Mouse (Mus musculus) liver, embryonic 16.5 days (tissue): ENCODE data around the gene Tmed9. TPM values are rescaled to one million over a fixed set of nuclear protein-coding genes. Genes with fewer than 3 reads are reported as not detected.

Experiments
- ATAC-seq: fragments of 200-750 bp; cut with Nextera tagmentation; 2 replicates; pipeline ENCODE4 v1.8.0; 2017; ENCODE audit warnings: low read depth, mild to moderate bottlenecking, moderate number of reproducible peaks, moderate library complexity
- H3K27ac ChIP-seq: fragments of 300-500 bp; sonication (generic); 2 replicates; pipeline ENCODE4 v1.5.1; 2014; ENCODE audit warnings: mild to moderate bottlenecking, low read length
- H3K27me3 ChIP-seq: fragments of 300-500 bp; sonication (generic); 2 replicates; pipeline ENCODE4 v1.6.1; 2014; ENCODE audit warnings: low read depth, low read length, mixed read lengths; ENCODE audit not compliant: control insufficient read depth, insufficient read depth
- H3K36me3 ChIP-seq: fragments of 300-500 bp; sonication (generic); 2 replicates; pipeline ENCODE4 v1.6.1; 2014; ENCODE audit warnings: mild to moderate bottlenecking; ENCODE audit not compliant: control insufficient read depth, insufficient read depth
- H3K4me1 ChIP-seq: fragments of 300-500 bp; sonication (generic); 2 replicates; pipeline ENCODE4 v1.6.1; 2014; ENCODE audit warnings: low read depth, low read length, mixed read lengths; ENCODE audit not compliant: control insufficient read depth
- H3K4me2 ChIP-seq: fragments of 300-500 bp; sonication (generic); 2 replicates; pipeline ENCODE4 v1.6.1; 2014; ENCODE audit warnings: low read depth, low read length, mixed read lengths
- H3K4me3 ChIP-seq: fragments of 300-500 bp; sonication (generic); 2 replicates; pipeline ENCODE4 v1.5.1; 2014; ENCODE audit warnings: low read depth, mild to moderate bottlenecking, low read length
- H3K9ac ChIP-seq: fragments of 300-500 bp; sonication (generic); 2 replicates; pipeline ENCODE4 v1.6.1; 2014; ENCODE audit warnings: low read depth, low read length
- H3K9me3 ChIP-seq: fragments of 300-500 bp; sonication (generic); replicated peaks from 2 replicates; pipeline ENCODE4 v1.6.1; 2016; ENCODE audit warnings: low read length; ENCODE audit not compliant: control insufficient read depth
- WGBS: fragments of 180-500 bp; shearing (Covaris S2); extraction: QIAGEN DNeasy Blood & Tissue Kit; methylation state at CpG from one replicate; pipeline ENCODE4 v1.1.7; 2014; ENCODE audit not compliant: insufficient replicate concordance; 5-methylcytosine and 5-hydroxymethylcytosine counted together
- polyA plus RNA-seq: library from polyadenylated mRNA; unstranded; fragments of >200 nt; fragmentation: Nextera tagmentation; extraction: Ambion mirVana; gene quantifications from 2 replicates; pipeline ENCODE4 v1.2.1, GENCODE M21; 2015

Gene Tmed9
- polyA plus RNA-seq: 55.7 and 63.6 TPM in 2 replicates

- no peak within 1 kb of the TSS for H3K9ac ChIP-seq
- H3K4me3 ChIP-seq: no peak within 1 kb of the TSS
- no peaks in the 10 kb centered on the region for H3K9me3 ChIP-seq
- H3K27ac ChIP-seq: no peak within 1 kb of the TSS
- no peaks in the 10 kb centered on the region for H3K27me3 ChIP-seq
- no peak within 1 kb of the TSS for H3K4me2 ChIP-seq
- no peaks in the 10 kb centered on the region for H3K36me3 ChIP-seq
- peaks cover 20% of the 10 kb centered on the region for H3K4me1 ChIP-seq
- no peak for ATAC-seq
- 76% methylated on average over 2 of the region's 2 CpGs for WGBS
Observed at GRCm38 (mm10) chr13:55573432-55573831, at the start of gene Tmed9. Gene Tmed9, plus strand, starts transcription at chr13:55573732.

GRCm38 (mm10) chr13:55523951-55524600 is 49.5 kb upstream of the Tmed9 start:
- no peak overlapping the region for H3K27ac ChIP-seq
- WGBS: 82% methylated on average over 23 of the region's 23 CpGs
- H3K4me2 ChIP-seq: no peak overlapping the region
- no peaks in the 10 kb centered on the region for H3K36me3 ChIP-seq
- no peaks in the 10 kb centered on the region for H3K27me3 ChIP-seq
- H3K4me1 ChIP-seq: peaks cover 20% of the 10 kb centered on the region
- H3K9ac ChIP-seq: no peak overlapping the region
- peaks cover 3% of the 10 kb centered on the region; the same call in 1 of the 2 replicates for H3K9me3 ChIP-seq
- no peak overlapping the region for H3K4me3 ChIP-seq
- no peak for ATAC-seq

DNA sequence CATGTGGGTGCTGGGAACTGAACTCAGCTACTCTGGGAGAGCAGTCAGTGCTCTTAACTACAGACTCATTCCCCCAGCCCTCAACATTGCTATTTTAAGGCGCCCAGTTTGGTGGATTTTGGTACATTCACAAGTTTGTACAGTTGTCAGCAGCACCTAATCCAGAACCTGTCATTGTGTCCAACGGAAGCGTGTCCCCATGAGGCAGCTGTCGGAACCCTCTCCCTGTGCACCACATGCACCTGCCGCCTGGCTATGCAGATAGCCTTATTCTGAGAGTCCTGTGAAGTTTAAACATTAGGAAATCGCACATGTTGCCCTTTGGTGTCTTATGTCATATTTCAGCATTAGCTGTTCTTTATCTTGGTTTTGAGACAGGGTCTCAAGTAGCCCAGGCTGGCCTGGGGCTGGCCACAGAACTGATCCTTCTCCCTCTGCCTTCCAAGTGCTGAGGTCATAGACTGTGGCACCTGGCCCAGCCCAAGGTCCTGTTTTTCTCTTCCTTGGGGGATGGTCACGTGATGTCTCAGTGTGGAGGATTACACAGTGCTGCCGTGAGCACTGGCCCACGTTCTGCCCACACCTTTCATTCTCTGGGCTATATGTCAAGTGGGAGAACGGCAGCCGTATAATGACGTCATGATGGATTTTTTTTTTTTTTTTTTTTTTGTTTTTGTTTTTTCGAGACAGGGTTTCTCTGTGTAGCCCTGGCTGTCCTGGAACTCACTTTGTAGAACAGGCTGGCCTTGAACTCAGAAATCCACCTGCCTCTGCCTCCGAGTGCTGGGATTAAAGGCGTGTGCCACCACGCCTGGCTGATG is 47.6 kb upstream of the Tmed9 start:
- Histone ChIP-seq H3K4me3 (no peak overlapping the region), H3K27ac (no peak overlapping the region), H3K36me3 (no peaks in the 10 kb centered on the region; the same call in none of the 2 replicates), H3K9ac (no peak overlapping the region), H3K4me1 (peaks cover 35% of the 10 kb centered on the region), H3K27me3 (no peaks in the 10 kb centered on the region), H3K9me3 (no peaks in the 10 kb centered on the region), H3K4me2 (no peak overlapping the region)
- 66% methylated on average over 16 of the region's 16 CpGs for WGBS
- no peak for ATAC-seq

- peaks cover 2% of the 10 kb centered on the region for H3K36me3 ChIP-seq
- 0 out of 2 replicates have a peak overlapping the region, but pooled peaks have one; percentile 18 for H3K9ac ChIP-seq
- no peaks in the 10 kb centered on the region for H3K27me3 ChIP-seq
- H3K4me1 ChIP-seq: peaks cover 35% of the 10 kb centered on the region
- 47% methylated on average over 16 of the region's 16 CpGs for WGBS
- H3K9me3 ChIP-seq: no peaks in the 10 kb centered on the region
- no peak for ATAC-seq
- peak overlapping the region; percentile 19; the same call in 1 of the 2 replicates for H3K4me2 ChIP-seq
- peak overlapping the region; percentile 55 for H3K27ac ChIP-seq
- peak overlapping the region; percentile 34 for H3K4me3 ChIP-seq
Observed at GRCm38 (mm10) chr13:55527212-55527611, 46.3 kb upstream of the Tmed9 start.

DNA sequence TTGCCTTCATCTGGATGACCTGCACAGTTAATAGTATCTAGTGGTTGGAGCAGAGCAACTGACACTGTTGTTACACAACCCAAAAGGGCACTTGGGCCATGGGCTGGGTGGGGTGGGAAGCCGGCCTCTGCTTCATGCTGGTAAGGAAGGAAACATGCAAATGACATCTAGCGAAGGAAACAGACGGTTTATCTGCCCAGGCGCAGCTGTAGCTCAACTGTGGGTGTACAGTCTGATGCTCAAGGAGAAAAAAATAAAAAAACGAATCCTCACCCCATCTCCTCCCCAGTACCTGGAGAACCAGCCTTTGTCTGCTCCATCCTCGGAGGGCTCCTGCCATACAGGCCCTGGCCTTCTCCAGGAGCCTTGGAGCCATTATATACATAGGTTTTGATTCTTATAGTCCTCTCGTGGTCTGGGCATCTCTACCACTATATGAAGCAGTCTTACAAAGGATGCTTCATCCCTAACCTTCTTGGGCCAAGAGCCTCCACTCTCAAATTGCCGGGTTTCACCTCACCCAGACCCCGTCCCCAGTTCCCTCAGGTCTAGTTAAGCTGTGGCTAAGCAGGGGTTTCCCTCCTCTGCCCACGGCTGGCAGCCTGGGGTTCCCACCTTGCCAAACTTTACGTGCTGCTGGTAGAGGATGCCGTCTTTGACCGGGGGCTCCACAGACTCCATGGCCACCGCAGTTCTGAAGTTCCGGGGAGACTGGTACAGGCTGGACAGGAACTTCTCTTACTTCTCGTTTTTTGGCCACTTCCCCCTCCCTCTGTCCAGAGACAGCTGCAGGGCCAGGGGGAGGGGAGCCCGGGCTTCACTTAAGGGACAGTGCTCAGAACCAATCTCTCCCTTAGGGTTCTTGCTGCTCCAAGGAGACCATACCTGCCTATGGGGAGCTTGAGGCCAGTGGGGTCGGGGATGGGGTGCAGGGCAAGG is 45.4 kb upstream of the Tmed9 start:
- H3K4me2 ChIP-seq: peak overlapping the region; percentile 32; the same call in 1 of the 2 replicates
- H3K4me1 ChIP-seq: peaks cover 35% of the 10 kb centered on the region
- H3K9me3 ChIP-seq: no peaks in the 10 kb centered on the region

DNA sequence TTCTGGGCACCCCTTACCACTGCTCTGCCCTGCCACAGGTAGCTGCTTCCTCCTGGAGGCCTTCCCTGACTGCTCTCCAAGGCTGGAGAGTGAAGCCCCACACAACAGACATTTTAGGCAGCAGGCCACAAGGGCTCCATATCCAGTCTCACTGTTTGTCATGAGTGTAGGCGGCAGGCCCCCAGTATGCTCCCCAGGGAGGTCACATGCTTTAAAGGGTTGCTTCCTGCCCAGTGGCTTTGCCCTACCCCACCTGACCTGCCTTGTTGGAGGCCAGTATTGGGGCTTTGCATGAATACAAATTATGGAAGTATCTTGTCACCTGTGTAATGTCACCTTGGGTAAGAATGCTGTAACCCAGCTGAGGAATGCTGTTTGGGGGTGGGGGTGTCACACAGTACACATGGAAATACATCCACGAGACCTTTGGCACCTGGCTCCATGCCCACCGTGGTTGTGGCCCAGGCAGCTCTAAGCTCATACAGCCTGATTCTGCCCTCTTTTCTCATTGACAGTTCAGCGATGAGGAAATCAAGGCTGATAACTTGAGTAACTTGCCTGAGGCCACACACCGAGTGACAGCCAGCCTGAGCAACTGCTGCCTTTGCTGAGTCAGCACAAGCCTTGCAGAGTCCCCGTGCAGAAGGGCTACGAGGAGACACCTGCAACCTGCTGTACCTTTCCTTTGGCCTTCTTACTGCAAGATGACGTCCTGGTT is 44.2 kb upstream of the Tmed9 start, which contains the start of gene Dok3:
Gene Dok3, minus strand, starts transcription at position 99 of the 718 bp plus-strand sequence.
- Histone ChIP-seq H3K9me3 (no peaks in the 10 kb centered on the region), H3K27me3 (no peaks in the 10 kb centered on the region), H3K4me1 (peaks cover 32% of the 10 kb centered on the region), H3K27ac (peak within 1 kb of the TSS; percentile 77), H3K4me3 (peak within 1 kb of the TSS; percentile 44), H3K4me2 (peak within 1 kb of the TSS; percentile 32; the same call in 1 of the 2 replicates), H3K9ac (peak within 1 kb of the TSS; percentile 36; the same call in 1 of the 2 replicates), H3K36me3 (peaks cover 10% of the 10 kb centered on the region)
- ATAC-seq: peak; percentile 59
- WGBS: 31% methylated on average over 8 of the region's 8 CpGs

More for the DNA sequence above, 45.4 kb upstream of the Tmed9 start:
- Histone ChIP-seq H3K27me3 (no peaks in the 10 kb centered on the region), H3K9ac (peak overlapping the region; percentile 20; the same call in 1 of the 2 replicates), H3K4me3 (peak overlapping the region; percentile 44), H3K36me3 (peaks cover 4% of the 10 kb centered on the region), H3K27ac (peak overlapping the region; percentile 77)
- WGBS: 21% methylated on average over 18 of the region's 18 CpGs
- peak; percentile 52 for ATAC-seq

DNA sequence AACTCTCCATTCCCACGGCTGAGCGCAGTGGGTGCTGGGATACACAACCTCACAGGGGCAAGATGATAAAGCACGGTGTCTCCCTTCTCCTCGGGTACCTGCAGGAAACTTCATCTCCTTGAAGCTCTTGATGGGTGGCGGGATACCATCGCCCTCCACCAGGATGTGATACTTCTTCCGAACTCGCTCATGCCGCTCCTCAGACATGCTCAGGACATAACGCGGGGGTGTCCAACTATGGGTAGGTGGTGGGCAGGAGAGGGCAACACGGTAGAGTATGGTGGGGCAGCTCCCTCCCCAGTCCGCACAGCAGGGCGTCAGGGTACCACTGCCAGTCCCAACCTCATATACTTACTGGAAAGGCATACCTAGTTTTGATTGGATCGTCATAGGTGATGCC is 38.3 kb upstream of the Tmed9 start:
- peak overlapping the region; percentile 69 for H3K4me2 ChIP-seq
- no peaks in the 10 kb centered on the region for H3K9me3 ChIP-seq
- peaks cover 14% of the 10 kb centered on the region for H3K36me3 ChIP-seq
- H3K27me3 ChIP-seq: no peaks in the 10 kb centered on the region
- H3K4me1 ChIP-seq: peaks cover 23% of the 10 kb centered on the region
- peak overlapping the region; percentile 81; the same call in 1 of the 2 replicates for H3K4me3 ChIP-seq
- H3K27ac ChIP-seq: no peak overlapping the region
- peak overlapping the region; percentile 76; the same call in 1 of the 2 replicates for H3K9ac ChIP-seq
- WGBS: 82% methylated on average over 15 of the region's 15 CpGs
- ATAC-seq: no peak

DNA sequence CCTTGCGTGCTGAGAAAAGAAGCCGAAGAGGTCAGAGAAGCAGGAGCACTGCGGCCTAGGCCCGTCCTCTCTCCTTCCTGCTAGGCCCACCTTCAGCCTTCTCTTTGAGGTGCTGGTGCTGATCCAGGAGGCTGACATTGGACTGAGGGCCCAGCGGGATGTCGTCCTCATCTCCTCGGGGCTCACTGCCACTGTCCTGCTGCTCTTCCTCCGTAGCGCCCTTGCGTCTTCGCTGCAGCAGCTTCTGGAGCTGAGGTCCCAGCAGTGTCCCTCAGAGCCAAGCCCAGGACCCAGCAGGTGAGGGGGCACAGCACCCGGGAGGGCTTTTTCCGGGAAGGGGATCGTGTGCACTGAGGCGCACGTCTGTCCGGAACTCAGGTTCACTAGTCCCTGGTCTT is 37.7 kb upstream of the Tmed9 start:
- no peaks in the 10 kb centered on the region for H3K9me3 ChIP-seq
- WGBS: 17% methylated on average over 17 of the region's 17 CpGs
- peaks cover 14% of the 10 kb centered on the region for H3K36me3 ChIP-seq
- H3K27ac ChIP-seq: no peak overlapping the region
- no peaks in the 10 kb centered on the region for H3K27me3 ChIP-seq
- H3K4me3 ChIP-seq: peak overlapping the region; percentile 81
- peak overlapping the region; percentile 69 for H3K4me2 ChIP-seq
- H3K4me1 ChIP-seq: peaks cover 24% of the 10 kb centered on the region
- no peak for ATAC-seq
- peak overlapping the region; percentile 76 for H3K9ac ChIP-seq
